Mouse (Mus musculus): ENCODE measurements around the gene Phf21a. TPM values are rescaled to one million over a fixed set of nuclear protein-coding genes. Genes with fewer than 3 reads are reported as not detected.

Gene Phf21a
- polyA plus RNA-seq, 1 experiment from 2014 or later = 37.6 TPM

GRCm38 (mm10) chr2:92331871-92332270, 239.0 kb downstream of the Phf21a start:
- Histone ChIP-seq H3K4me3 (replicated peaks) (no peak overlapping the region), H3K9ac (no peak overlapping the region), H3K27me3 (no peaks in the 10 kb centered on the region), H3K4me1 (no peaks in the 10 kb centered on the region), H3K36me3 (peaks cover 64% of the 10 kb centered on the region), H3K27ac (replicated peaks) (no peak overlapping the region), H3K4me2 (replicated peaks) (no peak overlapping the region), H3K9me3 (replicated peaks) (no peaks in the 10 kb centered on the region)
- 94% methylated on average over 2 of the region's 2 CpGs for WGBS
- ATAC-seq (ENCODE audit: insufficient number of reproducible peaks, low FRiP score, low TSS enrichment, low read depth) = no peak

- Histone ChIP-seq H3K9me3 (replicated peaks) (no peaks in the 10 kb centered on the region), H3K4me2 (replicated peaks) (no peak overlapping the region), H3K36me3 (peaks cover 44% of the 10 kb centered on the region), H3K27ac (replicated peaks) (no peak overlapping the region), H3K27me3 (no peaks in the 10 kb centered on the region), H3K4me1 (no peaks in the 10 kb centered on the region), H3K4me3 (replicated peaks) (no peak overlapping the region), H3K9ac (no peak overlapping the region)
- ATAC-seq (ENCODE audit: insufficient number of reproducible peaks, low FRiP score, low TSS enrichment, low read depth) = no peak
These were observed 249.5 kb downstream of the Phf21a start for GRCm38 (mm10) chr2:92342418-92342817.

GRCm38 (mm10) chr2:92347191-92347590, 254.3 kb downstream of the Phf21a start:
- peaks cover 63% of the 10 kb centered on the region for H3K36me3 ChIP-seq
- no peak for ATAC-seq (ENCODE audit: insufficient number of reproducible peaks, low FRiP score, low TSS enrichment, low read depth)

GRCm38 (mm10) chr2:92349589-92350425, 256.9 kb downstream of the Phf21a start:
- no peak overlapping the region for H3K27ac ChIP-seq (replicated peaks)
- H3K4me1 ChIP-seq = no peaks in the 10 kb centered on the region
- no peak overlapping the region for H3K4me2 ChIP-seq (replicated peaks)
- WGBS = 59% methylated on average over 6 of the region's 6 CpGs
- H3K9me3 ChIP-seq (replicated peaks) = no peaks in the 10 kb centered on the region
- no peak for ATAC-seq (ENCODE audit: insufficient number of reproducible peaks, low FRiP score, low TSS enrichment, low read depth)
- H3K36me3 ChIP-seq = peaks cover 75% of the 10 kb centered on the region
- no peaks in the 10 kb centered on the region for H3K27me3 ChIP-seq
- H3K9ac ChIP-seq = no peak overlapping the region
- no peak overlapping the region for H3K4me3 ChIP-seq (replicated peaks)

More at GRCm38 (mm10) chr2:92347191-92347590, 254.3 kb downstream of the Phf21a start:
- Histone ChIP-seq H3K27ac (replicated peaks) (no peak overlapping the region), H3K4me3 (replicated peaks) (no peak overlapping the region), H3K4me1 (no peaks in the 10 kb centered on the region), H3K27me3 (no peaks in the 10 kb centered on the region), H3K9ac (no peak overlapping the region), H3K9me3 (replicated peaks) (no peaks in the 10 kb centered on the region), H3K4me2 (replicated peaks) (no peak overlapping the region)
- 86% methylated on average over 2 of the region's 2 CpGs for WGBS

GRCm38 (mm10) chr2:92350686-92351085, 257.8 kb downstream of the Phf21a start:
- H3K27ac ChIP-seq (replicated peaks) = no peak overlapping the region
- H3K4me3 ChIP-seq (replicated peaks) = no peak overlapping the region
- 66% methylated on average over 5 of the region's 5 CpGs for WGBS
- H3K36me3 ChIP-seq = peaks cover 68% of the 10 kb centered on the region
- H3K4me2 ChIP-seq (replicated peaks) = no peak overlapping the region
- H3K4me1 ChIP-seq = no peaks in the 10 kb centered on the region
- no peaks in the 10 kb centered on the region for H3K9me3 ChIP-seq (replicated peaks)
- H3K9ac ChIP-seq = no peak overlapping the region
- no peak for ATAC-seq (ENCODE audit: insufficient number of reproducible peaks, low FRiP score, low TSS enrichment, low read depth)
- no peaks in the 10 kb centered on the region for H3K27me3 ChIP-seq

- Histone ChIP-seq H3K9me3 (replicated peaks) (no peaks in the 10 kb centered on the region), H3K4me3 (replicated peaks) (no peak overlapping the region), H3K4me1 (no peaks in the 10 kb centered on the region), H3K9ac (no peak overlapping the region), H3K27ac (replicated peaks) (no peak overlapping the region), H3K4me2 (replicated peaks) (no peak overlapping the region), H3K27me3 (no peaks in the 10 kb centered on the region), H3K36me3 (peaks cover 74% of the 10 kb centered on the region)
- ATAC-seq (ENCODE audit: insufficient number of reproducible peaks, low FRiP score, low TSS enrichment, low read depth) = no peak
- WGBS = 59% methylated on average over 5 of the region's 5 CpGs
These were observed 260.5 kb downstream of the Phf21a start for GRCm38 (mm10) chr2:92353402-92353801.

GRCm38 (mm10) chr2:92354224-92354623, 261.3 kb downstream of the Phf21a start:
- no peak overlapping the region for H3K4me3 ChIP-seq (replicated peaks)
- H3K4me1 ChIP-seq = no peaks in the 10 kb centered on the region
- H3K9me3 ChIP-seq (replicated peaks) = no peaks in the 10 kb centered on the region
- 64% methylated on average over 6 of the region's 6 CpGs for WGBS
- H3K27ac ChIP-seq (replicated peaks) = no peak overlapping the region
- H3K4me2 ChIP-seq (replicated peaks) = no peak overlapping the region
- peaks cover 75% of the 10 kb centered on the region for H3K36me3 ChIP-seq
- ATAC-seq (ENCODE audit: insufficient number of reproducible peaks, low FRiP score, low TSS enrichment, low read depth) = no peak
- no peak overlapping the region for H3K9ac ChIP-seq
- H3K27me3 ChIP-seq = no peaks in the 10 kb centered on the region

GRCm38 (mm10) chr2:92359301-92359700, 266.4 kb downstream of the Phf21a start:
- peaks cover 71% of the 10 kb centered on the region for H3K36me3 ChIP-seq
- H3K27me3 ChIP-seq = no peaks in the 10 kb centered on the region
- H3K9me3 ChIP-seq (replicated peaks) = no peaks in the 10 kb centered on the region
- no peak overlapping the region for H3K9ac ChIP-seq
- peaks cover 17% of the 10 kb centered on the region; the same call in 1 of the 2 replicates for H3K4me1 ChIP-seq
- 84% methylated on average over 2 of the region's 2 CpGs for whole genome bisulfite sequencing
- no peak overlapping the region for H3K4me3 ChIP-seq (replicated peaks)
- H3K4me2 ChIP-seq (replicated peaks) = no peak overlapping the region
- no peak for ATAC-seq (ENCODE audit: insufficient number of reproducible peaks, low FRiP score, low TSS enrichment, low read depth)
- H3K27ac ChIP-seq (replicated peaks) = no peak overlapping the region

GRCm38 (mm10) chr2:92360186-92360823, 267.4 kb downstream of the Phf21a start:
- Histone ChIP-seq H3K27ac (replicated peaks) (no peak overlapping the region), H3K9me3 (replicated peaks) (no peaks in the 10 kb centered on the region), H3K27me3 (no peaks in the 10 kb centered on the region), H3K4me2 (replicated peaks) (no peak overlapping the region), H3K4me1 (peaks cover 17% of the 10 kb centered on the region; the same call in 1 of the 2 replicates), H3K36me3 (peaks cover 77% of the 10 kb centered on the region), H3K9ac (no peak overlapping the region), H3K4me3 (replicated peaks) (no peak overlapping the region)
- 65% methylated on average over 25 of the region's 25 CpGs for WGBS
- ATAC-seq (ENCODE audit: insufficient number of reproducible peaks, low FRiP score, low TSS enrichment, low read depth) = no peak

- no peak overlapping the region for H3K9ac ChIP-seq
- peaks cover 75% of the 10 kb centered on the region for H3K36me3 ChIP-seq
- no peak overlapping the region for H3K4me2 ChIP-seq (replicated peaks)
- WGBS = 23% methylated on average over 12 of the region's 12 CpGs
- H3K4me1 ChIP-seq = peaks cover 17% of the 10 kb centered on the region; the same call in 1 of the 2 replicates
- no peak for ATAC-seq (ENCODE audit: insufficient number of reproducible peaks, low FRiP score, low TSS enrichment, low read depth)
- H3K4me3 ChIP-seq (replicated peaks) = no peak overlapping the region
- no peaks in the 10 kb centered on the region for H3K9me3 ChIP-seq (replicated peaks)
- no peaks in the 10 kb centered on the region for H3K27me3 ChIP-seq
- no peak overlapping the region for H3K27ac ChIP-seq (replicated peaks)
These were observed 268.0 kb downstream of the Phf21a start for GRCm38 (mm10) chr2:92360893-92361292.

GRCm38 (mm10) chr2:92361795-92362194, 268.9 kb downstream of the Phf21a start:
- no peak for ATAC-seq (ENCODE audit: insufficient number of reproducible peaks, low FRiP score, low TSS enrichment, low read depth)
- Histone ChIP-seq H3K4me1 (peaks cover 17% of the 10 kb centered on the region; the same call in 1 of the 2 replicates), H3K9me3 (replicated peaks) (no peaks in the 10 kb centered on the region), H3K4me2 (replicated peaks) (no peak overlapping the region), H3K36me3 (peaks cover 70% of the 10 kb centered on the region), H3K27ac (replicated peaks) (peak overlapping the region; percentile 61), H3K27me3 (no peaks in the 10 kb centered on the region), H3K9ac (no peak overlapping the region), H3K4me3 (replicated peaks) (no peak overlapping the region)
- 70% methylated on average over 8 of the region's 8 CpGs for WGBS

Data from embryonic facial prominence, embryonic 15.5 days (tissue).